Mouse (Mus musculus) heart, postnatal 4 days (tissue): ENCODE measurements around the gene Tmub1. TPM values are rescaled to one million over a fixed set of nuclear protein-coding genes. Genes with fewer than 3 reads are reported as not detected.
"Not testable (repeated sequence)": the region's sequence is repeated elsewhere in the genome, so short reads cannot be mapped to it uniquely, and the experiment has no call there.

Experiments used
- DNase-seq: peaks from one replicate; pipeline ENCODE4 v3.0.0; 2021
- total RNA-seq, 2 experiments: library from RNA; stranded (reverse); gene quantifications; 2 replicates each; pipeline ENCODE4 v1.2.3; 2021

The Tmub1 gene
- total RNA-seq, 2 experiments from 2014 or later = 8.5 to 8.7 TPM

DNA sequence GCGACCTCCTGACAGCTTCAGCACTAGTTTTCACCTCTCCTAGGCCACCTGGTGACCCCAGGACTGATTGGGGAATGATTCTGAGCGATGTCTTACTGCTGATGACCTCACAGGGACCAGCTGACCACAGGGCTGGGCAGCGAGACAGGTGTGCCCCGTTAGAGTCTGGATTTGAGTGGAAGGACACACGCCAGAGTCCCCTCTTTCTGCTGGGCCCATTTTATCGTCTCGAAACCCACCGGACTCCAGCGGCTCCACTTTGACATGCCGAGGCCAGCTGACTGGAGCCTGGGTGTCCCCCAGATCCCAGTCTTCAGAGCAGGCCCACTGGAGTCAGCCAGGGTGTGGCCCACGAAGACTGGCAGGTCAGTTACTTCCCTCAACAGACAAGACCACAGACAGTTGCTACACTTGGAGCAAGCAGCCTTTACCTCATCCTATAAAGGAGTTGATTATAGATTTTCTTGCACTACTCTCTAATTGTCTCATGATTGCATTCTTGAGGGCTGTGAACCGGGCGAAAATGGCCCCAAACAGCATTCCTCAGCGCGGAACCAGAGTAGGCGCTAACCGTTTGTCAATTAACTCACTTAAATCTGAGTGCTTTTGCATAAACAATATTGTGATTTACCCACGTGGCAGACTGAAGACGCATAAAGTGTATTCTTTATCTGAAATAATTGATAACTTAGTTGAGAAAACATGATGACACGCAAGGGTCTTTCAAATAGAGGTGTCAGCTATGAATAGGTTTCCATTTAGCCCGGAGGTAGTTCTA is 23.5 kb downstream of the Tmub1 start:
- no peak for DNase-seq

DNA sequence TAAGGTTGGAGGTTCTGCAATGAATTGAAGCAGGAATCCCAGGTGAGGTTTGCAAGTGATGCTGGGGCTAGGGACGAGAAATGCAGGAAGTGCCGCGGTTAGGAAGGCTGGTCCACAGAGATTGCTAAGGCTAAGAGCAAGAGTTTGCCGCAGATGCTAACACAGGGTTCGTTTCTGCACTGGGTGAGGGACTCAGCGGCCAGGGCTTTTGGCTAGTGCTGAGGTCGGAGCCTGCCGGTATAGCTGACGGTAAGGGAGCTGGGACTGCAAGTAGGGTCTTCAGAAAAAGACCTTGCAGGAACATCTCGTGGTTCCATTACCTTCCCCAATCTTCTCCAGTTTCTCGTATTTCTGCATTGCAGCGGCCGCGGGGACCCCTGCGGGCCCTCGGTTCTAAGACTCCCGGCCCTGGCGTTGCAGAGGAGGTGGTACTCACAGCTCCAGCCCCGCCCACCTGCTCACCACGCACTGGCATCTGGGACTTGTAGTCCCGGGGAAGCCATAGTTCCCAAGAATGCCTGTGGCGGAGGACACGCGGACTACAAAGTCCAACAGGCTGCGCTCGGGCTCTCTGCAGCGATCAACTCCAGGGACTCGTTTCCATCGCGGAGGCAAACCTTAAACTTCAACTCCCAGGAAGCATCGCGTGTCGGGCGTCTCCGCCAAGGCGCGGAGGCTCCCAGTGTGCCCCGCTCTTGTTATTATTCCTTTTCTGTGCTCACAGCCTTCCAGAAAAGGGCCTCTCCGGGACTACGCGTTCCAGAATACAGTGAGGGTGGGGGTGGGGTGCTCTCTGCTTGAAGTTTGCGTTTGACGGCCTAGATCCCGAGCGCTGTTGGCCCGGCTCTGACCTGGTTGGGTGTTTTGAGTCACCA is 24.3 kb downstream of the Tmub1 start, which contains the start of the genes Cdk5 and Slc4a2:
Gene Cdk5 (minus strand): TSS at position 402 of the 875 bp plus-strand sequence.
Gene Slc4a2 (plus strand): TSS at position 709 of the 875 bp plus-strand sequence.
- DNase-seq = peak; percentile 98

- no peak for DNase-seq
These were observed 27.3 kb downstream of the Tmub1 start for GRCm38 (mm10) chr5:24420381-24420780.

- no peak for DNase-seq
These were observed 30.1 kb downstream of the Tmub1 start for GRCm38 (mm10) chr5:24417587-24417986.

DNA sequence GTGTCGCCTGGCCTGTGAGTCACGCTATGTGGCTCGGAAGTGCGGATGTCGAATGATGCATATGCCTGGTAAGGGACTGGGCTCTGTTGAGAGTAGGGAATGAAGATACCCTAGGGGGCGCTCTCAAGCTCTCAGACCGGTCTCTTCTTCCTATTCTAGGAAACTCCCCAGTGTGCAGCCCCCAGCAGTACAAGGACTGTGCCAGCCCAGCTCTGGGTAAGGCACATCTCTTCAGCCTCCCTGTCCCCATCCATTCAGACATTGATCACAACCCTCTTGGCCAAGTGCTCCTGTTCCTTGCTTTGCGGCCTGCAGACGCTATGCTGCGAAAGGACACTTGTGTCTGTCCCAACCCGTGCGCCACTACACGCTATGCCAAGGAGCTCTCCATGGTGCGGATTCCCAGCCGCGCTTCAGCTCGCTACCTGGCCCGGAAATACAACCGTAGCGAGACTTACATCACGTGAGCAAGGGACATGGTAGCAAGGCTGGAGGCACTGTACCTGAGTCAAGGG is 31.4 kb downstream of the Tmub1 start:
- peak; percentile 75 for DNase-seq

DNA sequence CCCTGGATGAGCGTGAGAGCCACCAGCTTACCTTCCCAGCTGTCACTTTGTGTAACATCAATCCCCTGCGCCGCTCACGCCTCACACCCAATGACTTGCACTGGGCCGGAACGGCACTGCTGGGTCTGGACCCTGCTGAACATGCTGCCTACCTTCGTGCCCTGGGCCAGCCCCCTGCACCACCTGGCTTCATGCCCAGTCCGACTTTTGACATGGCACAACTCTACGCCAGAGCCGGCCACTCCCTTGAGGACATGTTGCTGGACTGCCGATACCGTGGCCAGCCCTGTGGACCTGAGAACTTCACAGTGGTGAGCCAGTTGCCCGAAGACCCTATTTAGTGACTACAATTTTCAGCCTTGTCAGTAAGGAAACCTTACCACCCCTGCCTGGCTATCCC is 33.7 kb downstream of the Tmub1 start:
- no peak for DNase-seq

GRCm38 (mm10) chr5:24413042-24413693 is 34.5 kb downstream of the Tmub1 start, which contains the start of gene Asic3:
Gene Asic3 (plus strand): TSS chr5:24413392.
- no peak for DNase-seq

DNA sequence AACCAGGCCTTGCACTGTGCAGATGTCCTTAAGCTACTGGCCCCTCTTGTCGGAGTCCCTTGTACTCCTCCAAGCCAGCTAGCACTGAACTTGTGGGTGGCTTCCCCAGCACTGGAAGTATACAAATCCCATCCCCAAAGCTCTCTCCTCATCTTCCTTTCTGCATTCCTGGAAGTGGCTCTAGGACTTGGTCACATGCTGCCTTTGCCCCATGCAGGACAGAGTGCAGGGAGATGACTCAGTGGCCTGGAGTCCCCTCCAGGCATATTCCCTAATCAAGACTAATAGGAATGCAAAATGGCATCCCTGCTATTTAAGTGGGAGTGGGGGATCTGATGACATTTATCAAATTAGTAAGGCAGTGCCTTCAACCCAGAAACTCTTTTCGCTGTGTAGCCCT is 35.6 kb downstream of the Tmub1 start:
- DNase-seq = no peak

- no peak for DNase-seq
These were observed 38.2 kb downstream of the Tmub1 start for GRCm38 (mm10) chr5:24409466-24409865.

DNA sequence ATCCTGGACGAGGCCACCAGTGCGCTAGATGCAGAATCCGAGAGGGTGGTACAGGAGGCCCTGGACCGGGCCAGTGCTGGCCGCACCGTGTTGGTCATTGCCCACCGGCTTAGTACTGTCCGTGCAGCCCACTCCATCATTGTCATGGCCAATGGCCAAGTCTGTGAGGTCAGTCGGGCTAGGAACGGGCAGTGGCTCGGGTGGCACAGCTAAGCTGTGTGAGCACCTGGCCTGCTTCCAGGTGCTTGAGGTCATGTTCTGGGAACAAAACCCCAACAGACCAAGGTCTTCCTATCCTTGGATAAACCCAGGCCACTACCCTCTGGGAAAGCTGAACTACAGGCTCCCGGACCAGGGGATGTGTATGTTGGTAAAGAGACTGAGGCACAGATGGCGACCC is 39.0 kb downstream of the Tmub1 start:
- peak; percentile 61 for DNase-seq

DNA sequence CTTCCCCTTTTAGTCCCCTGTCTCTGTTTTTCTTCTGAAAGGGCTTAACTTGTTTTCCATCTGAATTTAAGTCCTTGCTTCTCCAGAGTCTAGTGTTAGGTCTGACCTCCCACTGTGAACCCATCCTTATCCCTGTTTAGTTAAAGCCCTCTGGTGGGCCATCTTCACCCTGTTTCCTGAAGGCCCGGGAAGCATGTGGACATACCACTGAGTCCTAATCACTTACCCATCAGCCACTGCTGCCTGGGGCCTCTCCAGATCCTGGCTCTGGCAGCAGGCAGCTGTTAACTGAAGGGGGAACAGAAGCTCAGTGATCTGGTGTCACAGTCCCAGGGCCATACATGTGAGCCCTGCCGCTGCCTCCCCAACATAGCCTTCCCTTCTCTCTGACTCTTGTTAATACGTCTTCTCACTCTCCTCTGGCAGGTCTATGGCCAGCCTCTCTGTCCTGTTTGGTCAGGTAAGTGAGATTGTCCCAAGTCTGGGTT is 42.2 kb downstream of the Tmub1 start:
- DNase-seq = no peak

DNA sequence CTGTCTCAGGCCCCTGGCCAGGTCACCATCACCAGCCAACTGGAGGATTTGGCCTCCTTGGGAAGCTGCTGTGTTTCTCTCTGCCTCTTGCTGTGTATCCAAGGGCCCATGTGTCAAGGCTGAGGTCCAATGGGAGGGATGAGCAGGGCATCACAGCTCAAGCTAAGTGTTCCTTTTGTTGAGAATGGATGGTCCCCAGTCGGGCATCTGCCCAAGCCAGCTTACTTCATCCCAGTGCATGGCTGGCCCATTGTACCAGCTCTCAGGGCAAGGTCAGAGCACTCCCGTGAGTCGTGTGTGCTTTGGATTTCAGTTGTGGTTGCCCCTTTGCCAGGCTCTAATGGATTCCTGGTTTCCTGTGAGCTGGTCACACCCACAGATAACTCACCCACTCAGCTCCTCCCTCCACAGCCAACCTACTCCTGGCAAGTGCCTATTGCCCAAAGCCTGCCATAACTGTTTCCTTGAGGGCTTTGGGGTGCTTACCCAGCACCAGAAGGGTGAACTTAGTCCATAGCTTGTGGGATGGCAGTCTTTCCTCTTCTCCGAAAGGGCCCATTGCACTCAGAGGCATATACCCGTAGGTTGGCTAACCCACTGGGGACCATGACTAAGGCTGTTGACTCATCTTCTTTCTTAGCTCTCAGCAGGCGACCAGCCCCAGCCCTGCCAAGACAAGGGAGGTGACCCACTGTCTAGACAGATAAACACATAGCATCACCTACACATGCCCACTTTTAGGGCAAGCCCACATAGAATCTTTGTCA is 42.9 kb downstream of the Tmub1 start:
- DNase-seq = no peak

DNA sequence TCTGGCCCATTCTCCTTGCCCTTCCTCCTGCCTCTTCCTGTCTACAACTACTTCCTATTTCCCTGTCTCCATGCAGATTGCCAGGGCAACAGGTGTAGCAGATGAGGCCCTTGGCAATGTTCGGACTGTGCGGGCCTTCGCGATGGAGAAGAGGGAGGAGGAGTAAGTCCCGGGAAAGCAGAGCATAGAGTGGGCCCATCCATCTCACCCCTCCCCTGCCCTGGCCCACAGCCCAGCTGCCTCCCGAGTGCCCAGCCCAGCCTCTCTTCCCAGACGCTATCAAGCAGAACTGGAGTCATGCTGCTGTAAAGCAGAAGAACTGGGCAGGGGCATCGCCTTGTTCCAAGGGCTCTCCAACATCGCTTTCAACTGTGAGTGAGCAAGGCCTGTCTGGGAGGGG is 45.7 kb downstream of the Tmub1 start:
- peak; percentile 56 for DNase-seq

- no peak for DNase-seq
These were observed 46.6 kb downstream of the Tmub1 start for GRCm38 (mm10) chr5:24400911-24401605.

DNA sequence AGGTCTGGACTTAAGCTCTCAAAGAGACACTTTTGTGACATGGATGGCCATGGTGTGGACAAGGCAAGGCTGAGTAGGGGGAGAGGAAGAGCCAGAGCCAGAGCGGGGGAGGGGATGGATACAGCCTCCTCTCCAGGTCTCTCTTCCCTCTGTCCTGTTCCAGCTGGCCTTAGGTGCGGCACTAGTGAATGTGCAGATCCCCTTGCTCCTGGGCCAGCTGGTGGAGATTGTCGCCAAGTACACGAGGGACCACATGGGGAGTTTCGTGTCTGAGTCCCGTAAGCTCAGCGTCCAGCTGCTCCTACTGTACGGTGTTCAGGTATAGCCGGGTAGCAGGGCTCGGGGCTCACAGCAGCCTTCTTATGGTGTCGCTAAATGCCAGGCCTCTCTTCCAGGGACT is 47.3 kb downstream of the Tmub1 start:
- no peak for DNase-seq

- DNase-seq = no peak
These were observed 48.0 kb downstream of the Tmub1 start for GRCm38 (mm10) chr5:24399686-24400085.

DNA sequence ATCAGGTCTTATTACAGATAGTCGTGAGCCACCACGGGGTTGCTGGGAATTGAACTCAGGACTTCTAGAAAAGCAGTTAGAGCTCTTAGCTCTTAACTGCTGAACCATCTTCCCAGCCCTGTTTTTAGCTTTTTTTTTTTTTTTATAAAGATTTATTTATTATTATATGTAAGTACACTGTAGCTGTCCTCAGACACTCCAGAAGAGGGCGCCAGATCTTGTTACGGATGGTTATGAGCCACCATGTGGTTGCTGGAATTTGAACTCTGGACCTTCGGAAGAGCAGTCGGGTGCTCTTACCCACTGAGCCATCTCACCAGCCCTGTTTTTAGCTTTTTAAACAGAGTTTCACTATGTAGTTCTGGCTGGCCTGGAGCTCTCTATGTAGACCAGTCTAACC is 51.4 kb downstream of the Tmub1 start:
- not testable (repeated sequence) for DNase-seq
